Mouse (Mus musculus): ENCODE results near the gene Cox6b2.

The Cox6b2 gene

DNA sequence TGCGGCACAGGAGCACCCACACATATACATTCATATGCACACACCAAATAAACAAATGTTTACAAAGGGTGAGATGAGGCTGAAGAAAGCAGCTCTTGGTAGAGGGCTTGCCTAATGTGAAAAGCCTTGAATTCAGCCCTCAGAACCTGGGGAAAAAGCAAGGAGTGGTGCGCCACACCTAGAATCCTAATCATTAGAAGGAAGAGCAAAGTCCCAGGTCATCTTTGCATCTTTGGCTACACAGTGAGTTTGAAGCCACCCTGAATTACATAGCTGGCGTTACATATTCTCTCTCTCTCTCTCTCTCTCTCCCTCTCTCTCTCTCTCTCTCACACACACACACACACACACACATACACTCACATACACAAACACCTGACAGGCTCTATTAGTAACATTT, 33.6 kb downstream of the Cox6b2 start:
- DNase-seq (ENCODE audit: low spot score in 2 of 2), result no peak

DNA sequence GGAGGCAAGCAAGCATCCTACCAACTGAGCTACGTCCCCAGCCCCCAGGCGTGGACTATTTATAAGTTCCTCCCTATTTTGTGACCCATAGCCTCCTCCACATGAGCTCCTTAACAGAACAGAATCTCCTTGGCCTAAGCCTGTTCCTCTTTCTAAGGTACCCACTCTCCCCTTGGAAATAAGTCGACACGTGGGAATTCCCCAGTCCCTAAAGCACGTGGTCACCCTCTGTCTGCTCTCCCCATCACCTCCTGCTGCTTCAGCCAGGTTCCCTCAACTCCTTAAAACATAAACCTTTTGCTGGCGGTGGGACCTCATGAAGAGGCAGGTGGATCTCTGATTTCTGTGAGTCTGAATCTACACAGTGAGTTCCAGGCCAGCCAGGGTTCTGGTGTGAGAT, 35.9 kb downstream of the Cox6b2 start:
- no peak for DNase-seq (ENCODE audit: low spot score in 2 of 2)

- no peak for DNase-seq (ENCODE audit: low spot score in 2 of 2)
Measured at GRCm38 (mm10) chr7:4712594-4712993, 40.3 kb downstream of the Cox6b2 start.

DNA sequence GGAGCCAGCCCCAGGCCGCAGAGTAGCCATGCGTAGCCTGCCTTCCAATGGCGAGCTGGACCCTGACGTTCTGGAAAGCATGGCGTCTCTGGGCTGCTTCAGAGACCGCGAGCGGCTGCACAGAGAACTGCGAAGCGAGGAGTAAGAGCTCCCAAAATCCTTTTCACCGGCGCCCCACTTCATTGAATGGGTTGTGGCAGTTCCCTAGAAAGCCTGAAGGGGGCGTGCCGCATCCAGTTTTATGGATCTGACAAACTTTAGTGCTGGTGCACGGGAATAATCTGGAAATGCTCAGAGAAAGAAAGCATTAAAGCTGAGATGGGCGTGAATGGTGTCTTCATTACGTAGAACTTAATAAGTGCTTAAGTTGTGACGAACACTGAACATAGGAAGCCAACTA, 47.8 kb downstream of the Cox6b2 start:
- no peak for DNase-seq (ENCODE audit: low spot score in 2 of 2)

GRCm38 (mm10) chr7:4703195-4703594, 49.7 kb downstream of the Cox6b2 start:
- DNase-seq (ENCODE audit: low spot score in 2 of 2), result no peak

- DNase-seq (ENCODE audit: low spot score in 2 of 2), result no peak
Measured at GRCm38 (mm10) chr7:4702334-4702733, 50.6 kb downstream of the Cox6b2 start.
